ENCODE assay signal across 8 mouse cellular contexts in the genomic region with DNA sequence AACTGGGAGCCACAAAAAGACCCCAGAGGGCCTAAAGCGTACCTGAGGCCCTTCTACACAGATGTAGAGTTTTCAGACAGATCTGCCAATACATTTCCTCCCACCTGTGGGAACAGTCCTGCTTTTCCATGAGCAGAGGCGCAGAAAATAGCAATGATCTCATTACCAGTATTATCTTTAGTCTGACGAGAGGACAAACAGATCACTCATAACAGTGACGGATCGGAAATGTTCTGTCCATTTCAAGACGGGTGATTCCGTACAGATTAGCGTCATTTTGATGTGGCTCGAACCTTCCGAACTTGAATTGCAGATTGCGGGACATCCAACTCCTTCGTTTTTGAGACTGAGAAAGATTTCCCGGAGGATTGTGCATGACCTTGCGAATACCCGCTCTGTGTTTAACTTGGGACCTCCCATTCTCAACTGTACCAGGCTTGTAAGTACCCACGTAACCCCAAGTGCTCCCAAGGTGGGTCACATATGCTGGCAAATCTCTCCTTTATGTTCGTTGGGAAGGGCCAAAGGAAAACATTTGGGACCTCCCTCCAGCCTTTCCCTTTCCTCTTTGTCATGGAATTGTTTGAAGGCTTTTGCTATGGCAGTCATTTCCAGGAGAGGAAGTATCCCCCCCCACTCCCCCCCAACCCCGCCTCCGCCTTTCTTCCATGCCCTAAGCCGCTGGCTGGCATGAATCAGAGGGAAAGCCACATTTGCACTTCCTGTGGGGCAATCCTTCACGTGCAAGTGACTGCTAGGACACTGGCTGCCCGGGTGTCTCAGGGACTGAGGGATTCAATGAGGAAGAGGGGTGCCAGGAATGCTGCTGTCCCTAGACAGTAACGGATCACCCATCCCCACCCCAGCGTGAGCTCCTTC. TPM values are rescaled to one million over a fixed set of nuclear protein-coding genes. Genes with fewer than 3 reads are reported as not detected.
A peak's percentile ranks its signal among the peaks of the same experiment; 100 is the strongest.
DNase-seq lines count a peak whose midpoint lies in the region; ATAC-seq and TF ChIP-seq lines count a peak whose summit lies in the region.

No protein-coding gene starts in this region.

- peaks cover 17% of the 10 kb centered on the region for H3K4me1 ChIP-seq in brown adipose tissue, adult 24 weeks (ENCODE audit: control insufficient read depth, insufficient read depth, insufficient read length, low read length)
- peaks cover 19% of the 10 kb centered on the region; the same call in 1 of the 2 replicates for H3K4me1 ChIP-seq in heart, postnatal 0 days (ENCODE audit: control insufficient read depth, insufficient read depth)
- no peaks in the 10 kb centered on the region; the same call in 1 of the 2 replicates for H3K4me1 ChIP-seq in liver, embryonic 15.5 days (replicated peaks)
- H3K4me1 ChIP-seq in neural tube, embryonic 13.5 days (replicated peaks): peaks cover 32% of the 10 kb centered on the region

- intact Hi-C loops in left cerebral cortex, postnatal 36 days (cut with DNase I): no loop called here

- 0 out of 2 replicates have a peak, but pooled peaks cover 6% of the 10 kb centered on the region for H3K9me3 ChIP-seq in heart, postnatal 0 days (replicated peaks; ENCODE audit: control insufficient read depth, low read length)
- H3K9me3 ChIP-seq in liver, embryonic 15.5 days (replicated peaks): no peaks in the 10 kb centered on the region
- H3K9me3 ChIP-seq in neural tube, embryonic 13.5 days: peaks cover 5% of the 10 kb centered on the region; the same call in 1 of the 2 replicates

- TF ChIP-seq CTCF in heart, postnatal 0 days (IDR thresholded peaks at IDR 0.05; ENCODE audit: low read depth): no peak

- peak; percentile 32 for ATAC-seq in heart, postnatal 0 days (ENCODE audit: insufficient read depth, low read depth)
- peak; percentile 18; the same call in 1 of the 2 replicates for ATAC-seq in liver, embryonic 15.5 days (ENCODE audit: insufficient read depth)
- ATAC-seq in neural tube, embryonic 13.5 days (ENCODE audit: low read depth): peak; percentile 76

- H3K4me3 ChIP-seq in brown adipose tissue, adult 24 weeks (ENCODE audit: insufficient read depth, low read depth, low read length): peak overlapping the region; percentile 14
- peak overlapping the region; percentile 24 for H3K4me3 ChIP-seq in heart, postnatal 0 days (ENCODE audit: low read depth, low read length)
- no peak overlapping the region for H3K4me3 ChIP-seq in liver, embryonic 15.5 days (replicated peaks)
- peak overlapping the region; percentile 13; the same call in 1 of the 2 replicates for H3K4me3 ChIP-seq in neural tube, embryonic 13.5 days

- no peaks in the 10 kb centered on the region; the same call in 1 of the 2 replicates for H3K27me3 ChIP-seq in heart, postnatal 0 days (ENCODE audit: control insufficient read depth, insufficient read depth, low read length)
- peaks cover 51% of the 10 kb centered on the region for H3K27me3 ChIP-seq in liver, embryonic 15.5 days
- no peaks in the 10 kb centered on the region for H3K27me3 ChIP-seq in neural tube, embryonic 13.5 days

- H3K27ac ChIP-seq in brown adipose tissue, adult 24 weeks (replicated peaks; ENCODE audit: low read depth, low read length): peak overlapping the region; percentile 58
- H3K27ac ChIP-seq in heart, postnatal 0 days (ENCODE audit: low read depth): peak overlapping the region; percentile 83
- no peak overlapping the region for H3K27ac ChIP-seq in liver, embryonic 15.5 days (replicated peaks)
- H3K27ac ChIP-seq in neural tube, embryonic 13.5 days (replicated peaks): peak overlapping the region; percentile 73

- peak overlapping the region; percentile 45 for H3K9ac ChIP-seq in heart, postnatal 0 days (replicated peaks; ENCODE audit: low read depth, low read length)
- no peak overlapping the region for H3K9ac ChIP-seq in liver, embryonic 15.5 days
- H3K9ac ChIP-seq in neural tube, embryonic 13.5 days: peak overlapping the region; percentile 61

- H3K4me2 ChIP-seq in heart, postnatal 0 days (ENCODE audit: low read depth, low read length): peak overlapping the region; percentile 57
- H3K4me2 ChIP-seq in liver, embryonic 15.5 days: peak overlapping the region; percentile 9
- peak overlapping the region; percentile 52 for H3K4me2 ChIP-seq in neural tube, embryonic 13.5 days

- no peaks in the 10 kb centered on the region for H3K36me3 ChIP-seq in heart, postnatal 0 days (replicated peaks; ENCODE audit: control insufficient read depth, insufficient read depth, low read length)
- H3K36me3 ChIP-seq in liver, embryonic 15.5 days (replicated peaks): no peaks in the 10 kb centered on the region
- no peaks in the 10 kb centered on the region for H3K36me3 ChIP-seq in neural tube, embryonic 13.5 days

- WGBS in heart, postnatal 0 days: 34% methylated on average over 24 of the region's 24 CpGs
- WGBS in liver, embryonic 15.5 days (ENCODE audit: insufficient replicate concordance): 42% methylated on average over 24 of the region's 24 CpGs
- WGBS in neural tube, embryonic 13.5 days: 46% methylated on average over 24 of the region's 24 CpGs

- TF ChIP-seq EP300 in heart, postnatal 0 days (IDR thresholded peaks at IDR 0.05; ENCODE audit: low read depth): 0 out of 2 replicates have a peak, but pooled peaks have one; percentile 23

- peak; percentile 59 for DNase-seq in ES-CJ7 (ENCODE audit: low read depth, low spot score)
- DNase-seq in heart, postnatal 0 days (ENCODE audit: low spot score): peak; percentile 44
- no peak for DNase-seq in frontal cortex, adult 2 months (ENCODE audit: extremely low spot score in 1 of 2, low spot score in 1 of 2)
- no peak for DNase-seq in thymus, postnatal 36 days
- no peak for DNase-seq in left cerebral cortex, postnatal 36 days (ENCODE audit: low spot score in 2 of 2)

RNA-seq across cellular contexts. Expression of a gene that starts 2.1 kb away (rescaled TPM):
- polyA plus RNA-seq in brown adipose tissue, adult 24 weeks (2012; ENCODE audit: insufficient read depth, insufficient read length, missing spikeins): not detected in 2 replicates
- total RNA-seq in heart, postnatal 0 days (2014; rRNA removed; ENCODE audit: low replicate concordance): 0.19 TPM in 1 of 2 replicates, not detected in the other
- 1.1 and 1.3 TPM in 2 replicates for polyA plus RNA-seq in heart, postnatal 0 days (2015; fragmentation: Nextera tagmentation; extraction: Ambion mirVana)
- 0.08 and 0.16 TPM in 2 replicates for polyA plus RNA-seq in liver, embryonic 15.5 days (2015; fragmentation: Nextera tagmentation; extraction: Ambion mirVana)
- polyA plus RNA-seq in neural tube, embryonic 13.5 days (2015; fragmentation: Nextera tagmentation; extraction: Ambion mirVana): 0.33 and 0.61 TPM in 2 replicates
- polyA plus RNA-seq in frontal cortex, adult 2 months (2012; rRNA removed): 0.19 and 0.32 TPM in 2 replicates
- not detected for total RNA-seq in left cerebral cortex, postnatal 36 days (2021)

RNA-seq across cellular contexts. Expression of a gene that starts 54.3 kb away (rescaled TPM):
- polyA plus RNA-seq in brown adipose tissue, adult 24 weeks (2012; ENCODE audit: insufficient read depth, insufficient read length, missing spikeins): 63.2 and 64.6 TPM in 2 replicates
- 8.8 and 35.5 TPM in 2 replicates for total RNA-seq in heart, postnatal 0 days (2014; rRNA removed; ENCODE audit: low replicate concordance)
- polyA plus RNA-seq in heart, postnatal 0 days (2015; fragmentation: Nextera tagmentation; extraction: Ambion mirVana): 10.9 and 11.0 TPM in 2 replicates
- polyA plus RNA-seq in liver, embryonic 15.5 days (2015; fragmentation: Nextera tagmentation; extraction: Ambion mirVana): 116 and 117 TPM in 2 replicates
- polyA plus RNA-seq in neural tube, embryonic 13.5 days (2015; fragmentation: Nextera tagmentation; extraction: Ambion mirVana): 5.2 and 6.3 TPM in 2 replicates
- polyA plus RNA-seq in frontal cortex, adult 2 months (2012; rRNA removed): 34.4 and 38.2 TPM in 2 replicates
- total RNA-seq in left cerebral cortex, postnatal 36 days (2021): 10 to 100 TPM; 42.9 to 55.6 TPM

RNA-seq across cellular contexts. Expression of a gene that starts 54.3 kb away (rescaled TPM):
- 2.1 and 3.7 TPM in 2 replicates for polyA plus RNA-seq in brown adipose tissue, adult 24 weeks (2012; ENCODE audit: insufficient read depth, insufficient read length, missing spikeins)
- 3.7 and 4.3 TPM in 2 replicates for total RNA-seq in heart, postnatal 0 days (2014; rRNA removed; ENCODE audit: low replicate concordance)
- polyA plus RNA-seq in heart, postnatal 0 days (2015; fragmentation: Nextera tagmentation; extraction: Ambion mirVana): 4.5 and 4.8 TPM in 2 replicates
- polyA plus RNA-seq in liver, embryonic 15.5 days (2015; fragmentation: Nextera tagmentation; extraction: Ambion mirVana): 30.3 and 34.4 TPM in 2 replicates
- polyA plus RNA-seq in neural tube, embryonic 13.5 days (2015; fragmentation: Nextera tagmentation; extraction: Ambion mirVana): 82.9 and 92.2 TPM in 2 replicates
- 157 and 162 TPM in 2 replicates for polyA plus RNA-seq in frontal cortex, adult 2 months (2012; rRNA removed)
- 100 to 1,000 TPM; 159 to 171 TPM for total RNA-seq in left cerebral cortex, postnatal 36 days (2021)

RNA-seq across cellular contexts. Expression of a gene that starts 58.1 kb away (rescaled TPM):
- polyA plus RNA-seq in brown adipose tissue, adult 24 weeks (2012; ENCODE audit: insufficient read depth, insufficient read length, missing spikeins): not detected in 2 replicates
- total RNA-seq in heart, postnatal 0 days (2014; rRNA removed; ENCODE audit: low replicate concordance): not detected in 2 replicates
- polyA plus RNA-seq in heart, postnatal 0 days (2015; fragmentation: Nextera tagmentation; extraction: Ambion mirVana): not detected in 2 replicates
- polyA plus RNA-seq in liver, embryonic 15.5 days (2015; fragmentation: Nextera tagmentation; extraction: Ambion mirVana): not detected in 2 replicates
- polyA plus RNA-seq in neural tube, embryonic 13.5 days (2015; fragmentation: Nextera tagmentation; extraction: Ambion mirVana): 0.20 TPM in 1 of 2 replicates, not detected in the other
- polyA plus RNA-seq in frontal cortex, adult 2 months (2012; rRNA removed): 0.40 and 0.42 TPM in 2 replicates
- under 1 TPM in 1 of 2 experiments, not detected in 1; 0.32 TPM for total RNA-seq in left cerebral cortex, postnatal 36 days (2021)

Comparison
In these comparisons a context has a peak if more than half of its experiments do, and no peak if none do; other contexts are left out.
1. DNase-seq: peak in ES-CJ7 (single experiment) and heart, postnatal 0 days (single experiment); none in frontal cortex, adult 2 months (0 of 2), thymus, postnatal 36 days (0 of 2) and left cerebral cortex, postnatal 36 days (0 of 2).
2. ATAC-seq: peak in every context shown above with its lines; median percentile 76 in neural tube, embryonic 13.5 days; 32 in heart, postnatal 0 days; 18 in liver, embryonic 15.5 days.
3. Peak in every context shown above with its lines, with median percentiles within 50 percentile points of each other: H3K4me2 ChIP-seq.